Mouse (Mus musculus) MEL (cell line): Measurements from ENCODE around the gene Cabp2.

Experiments
- BHLHE40 ChIP-seq: IDR thresholded peaks from 2 replicates; pipeline ENCODE4 v1.6.1; 2012; ENCODE audit warnings: low read depth, mild to moderate bottlenecking, inconsistent platforms, low read length, improper control_type of control experiment, borderline replicate concordance
- CTCF ChIP-seq, 3 experiments: IDR thresholded peaks in 2 of 3; conservative IDR thresholded peaks in 1 of 3; 2 replicates each; pipeline ENCODE4 v1.5.1; 2011 to 2012; ENCODE audit warnings: low read length in 3 of 3, low read depth in 2 of 3, mild to moderate bottlenecking in 2 of 3, improper control_type of control experiment in 1 of 3, inconsistent platforms in 1 of 3, mixed read lengths in 1 of 3, moderate library complexity in 1 of 3; ENCODE audit not compliant: control insufficient read depth in 1 of 3, insufficient read depth in 1 of 3, poor library complexity in 1 of 3, severe bottlenecking in 1 of 3
- E2F4 ChIP-seq: IDR thresholded peaks from 2 replicates; pipeline ENCODE4 v1.6.1; 2011; ENCODE audit warnings: low read depth, low read length, improper control_type of control experiment, borderline replicate concordance
- KAT2A ChIP-seq: conservative IDR thresholded peaks from 2 replicates; pipeline ENCODE4 v1.6.1; 2012; ENCODE audit warnings: low read depth, low read length, improper control_type of control experiment, inconsistent platforms
- MEF2A ChIP-seq: IDR thresholded peaks from 2 replicates; pipeline ENCODE4 v1.6.1; 2014; ENCODE audit warnings: low read depth, mild to moderate bottlenecking, inconsistent platforms, low read length, improper control_type of control experiment; ENCODE audit not compliant: poor library complexity, insufficient replicate concordance, severe bottlenecking; ENCODE audit errors: extremely low read depth
- NRF1 ChIP-seq: IDR thresholded peaks from 2 replicates; pipeline ENCODE4 v1.6.1; 2014; ENCODE audit warnings: low read depth, mild to moderate bottlenecking, inconsistent platforms, low read length, improper control_type of control experiment, moderate library complexity; ENCODE audit not compliant: poor library complexity, insufficient read depth, severe bottlenecking
- POLR2A ChIP-seq, 2 experiments: IDR thresholded peaks; 2 replicates each; pipeline ENCODE4 v1.6.1; 2011 to 2012; ENCODE audit warnings: low read length in 2 of 2, mild to moderate bottlenecking in 2 of 2, control low read depth in 1 of 2, improper control_type of control experiment in 1 of 2, low read depth in 1 of 2, moderate library complexity in 1 of 2; ENCODE audit not compliant: control insufficient read depth in 1 of 2, insufficient read depth in 1 of 2, poor library complexity in 1 of 2
- POLR2AphosphoS5 ChIP-seq: IDR thresholded peaks from 2 replicates; pipeline ENCODE4 v1.6.1; 2012; ENCODE audit warnings: low read depth, borderline replicate concordance, mild to moderate bottlenecking, inconsistent platforms, low read length, moderate library complexity, mixed read lengths
- SMC3 ChIP-seq: IDR thresholded peaks from 2 replicates; pipeline ENCODE4 v1.6.1; 2011; ENCODE audit warnings: low read depth, low read length, improper control_type of control experiment
- TAL1 ChIP-seq: IDR thresholded peaks from 2 replicates; pipeline ENCODE4 v1.6.1; 2012; ENCODE audit warnings: mild to moderate bottlenecking, inconsistent platforms, low read length, moderate library complexity, mixed read lengths
- TCF12 ChIP-seq: IDR thresholded peaks from 2 replicates; pipeline ENCODE4 v1.6.1; 2014; ENCODE audit warnings: low read depth, mild to moderate bottlenecking, inconsistent platforms, low read length, improper control_type of control experiment, moderate library complexity
- UBTF ChIP-seq: IDR thresholded peaks from 2 replicates; pipeline ENCODE4 v1.6.1; 2012; ENCODE audit warnings: low read depth, mild to moderate bottlenecking, inconsistent platforms, low read length, improper control_type of control experiment, moderate library complexity, borderline replicate concordance; ENCODE audit not compliant: insufficient read depth
- ZMIZ1 ChIP-seq: IDR thresholded peaks from 2 replicates; pipeline ENCODE4 v1.6.1; 2012; ENCODE audit warnings: low read depth, mild to moderate bottlenecking, inconsistent platforms, low read length, improper control_type of control experiment, moderate library complexity
- ZNF384 ChIP-seq: IDR thresholded peaks from 2 replicates; pipeline ENCODE4 v1.6.1; 2012; ENCODE audit warnings: low read depth, mild to moderate bottlenecking, inconsistent platforms, low read length, improper control_type of control experiment

- TF ChIP-seq POLR2A (IDR thresholded peaks at IDR 0.05; ENCODE audit: control insufficient read depth in 1 of 2, insufficient read depth in 1 of 2, low read depth in 1 of 2, low read length in 2 of 2, poor library complexity in 1 of 2): no peak
- no peak for TF ChIP-seq TAL1
- no peak for TF ChIP-seq TCF12
- no peak for TF ChIP-seq BHLHE40
- TF ChIP-seq E2F4: no peak
- no peak for TF ChIP-seq UBTF
- no peak for TF ChIP-seq ZMIZ1
- no peak for TF ChIP-seq POLR2AphosphoS5
- TF ChIP-seq MEF2A: no peak
- no peak for TF ChIP-seq SMC3
- TF ChIP-seq ZNF384: no peak
- TF ChIP-seq KAT2A: no peak
- no peak for TF ChIP-seq NRF1
- TF ChIP-seq CTCF (IDR thresholded peaks at IDR 0.05 in 2 of 3, conservative IDR thresholded peaks at IDR 0.05 in 1 of 3; ENCODE audit: control insufficient read depth in 1 of 3, insufficient read depth in 1 of 3, low read depth in 2 of 3, low read length in 3 of 3, poor library complexity in 1 of 3, severe bottlenecking in 1 of 3): no peak
Measured at GRCm38 (mm10) chr19:4090446-4090845, 9.1 kb downstream of the Cabp2 start.
